Mouse (Mus musculus) midbrain, embryonic 15.5 days (tissue): ENCODE results near the gene Asap3. TPM values are rescaled to one million over a fixed set of nuclear protein-coding genes. Genes with fewer than 3 reads are reported as not detected.
A peak's percentile ranks its signal among the peaks of the same experiment; 100 is the strongest.

Experiments used
- ATAC-seq: fragments of 200-750 bp; cut with Nextera tagmentation; replicated peaks from 2 replicates; pipeline ENCODE4 v1.8.0; 2017; ENCODE audit warnings: moderate TSS enrichment
- H3K27ac ChIP-seq: fragments of 300-500 bp; sonication (generic); 2 replicates; pipeline ENCODE4 v1.5.1; 2015; ENCODE audit warnings: mild to moderate bottlenecking, inconsistent platforms
- H3K27me3 ChIP-seq: fragments of 300-500 bp; sonication (generic); replicated peaks from 2 replicates; pipeline ENCODE4 v1.6.1; 2015; ENCODE audit warnings: inconsistent platforms
- H3K36me3 ChIP-seq: fragments of 300-500 bp; sonication (generic); replicated peaks from 2 replicates; pipeline ENCODE4 v1.6.1; 2015; ENCODE audit warnings: inconsistent platforms
- H3K4me1 ChIP-seq: fragments of 300-500 bp; sonication (generic); 2 replicates; pipeline ENCODE4 v1.6.1; 2015; ENCODE audit warnings: inconsistent platforms
- H3K4me2 ChIP-seq: fragments of 300-500 bp; sonication (generic); 2 replicates; pipeline ENCODE4 v1.6.1; 2015; ENCODE audit warnings: inconsistent platforms, mild to moderate bottlenecking, moderate library complexity
- H3K4me3 ChIP-seq: fragments of 300-500 bp; sonication (generic); 2 replicates; pipeline ENCODE4 v1.5.1; 2015; ENCODE audit warnings: mild to moderate bottlenecking, inconsistent platforms
- H3K9ac ChIP-seq: fragments of 300-500 bp; sonication (generic); 2 replicates; pipeline ENCODE4 v1.6.1; 2015; ENCODE audit warnings: mild to moderate bottlenecking, inconsistent platforms
- H3K9me3 ChIP-seq: fragments of 300-500 bp; sonication (generic); 2 replicates; pipeline ENCODE4 v1.6.1; 2016; ENCODE audit warnings: inconsistent platforms
- WGBS: fragments of 180-500 bp; shearing (Covaris S2); methylation state at CpG from one replicate; pipeline ENCODE4 v1.1.7; 2015; ENCODE audit warnings: mixed read lengths; 5-methylcytosine and 5-hydroxymethylcytosine counted together
- polyA plus RNA-seq: library from polyadenylated mRNA; unstranded; fragments of >200 nt; fragmentation: Nextera tagmentation; extraction: Ambion mirVana; gene quantifications from 2 replicates; pipeline ENCODE4 v1.2.1, GENCODE M21; 2015

Asap3 gene
- polyA plus RNA-seq, 1 experiment from 2014 or later: 5.1 TPM

DNA sequence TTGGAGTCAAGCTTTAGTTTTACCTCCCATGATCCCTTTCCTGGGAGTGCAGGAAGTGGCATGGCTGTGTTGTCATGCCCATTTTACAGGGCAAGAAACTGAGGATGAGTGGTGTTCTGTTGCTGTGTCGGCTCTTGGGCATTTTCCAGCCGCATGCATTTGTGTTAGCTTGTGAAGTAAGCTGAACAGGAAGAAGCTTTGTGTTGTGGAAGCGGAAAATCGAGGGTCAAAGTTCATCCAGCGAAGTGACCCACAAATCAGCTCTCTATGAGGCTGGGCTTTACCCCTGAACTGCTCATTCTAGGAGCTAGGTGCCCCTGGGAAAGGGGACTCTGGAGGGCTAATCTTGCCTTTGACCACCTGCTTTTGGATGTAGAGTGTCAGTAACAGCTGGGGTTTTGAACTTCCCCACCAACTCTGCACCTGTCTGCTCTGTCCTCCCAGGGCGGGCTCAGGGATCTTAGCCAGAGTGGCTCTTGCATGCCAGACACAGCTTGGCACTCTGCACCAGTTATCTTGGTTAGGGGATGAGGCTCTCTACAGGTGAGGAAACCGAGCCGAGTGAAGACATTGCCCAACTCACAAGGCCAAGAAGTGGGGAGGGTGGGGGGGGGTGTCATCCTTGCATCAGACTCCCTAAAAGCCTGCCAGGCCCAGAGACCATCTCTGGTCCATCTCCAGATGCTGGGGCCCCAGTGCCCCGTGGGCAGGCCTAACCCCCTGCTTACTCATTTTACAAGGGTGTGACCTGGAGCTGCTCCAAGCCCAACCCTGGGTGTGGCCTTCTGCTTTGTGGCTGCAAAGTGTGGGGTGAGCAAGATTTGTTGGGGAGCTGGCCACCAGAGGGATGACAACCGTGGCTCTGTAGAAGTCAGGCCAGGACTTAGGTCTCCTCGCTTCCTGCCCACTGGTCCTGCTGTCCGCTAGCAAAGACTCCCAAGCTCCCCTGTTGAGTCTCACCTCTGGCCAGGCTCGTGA, 31.7 kb upstream of the Asap3 start:
- Histone ChIP-seq H3K9me3 (no peaks in the 10 kb centered on the region), H3K4me1 (peaks cover 20% of the 10 kb centered on the region), H3K4me2 (peak overlapping the region; percentile 94; the same call in 1 of the 2 replicates), H3K4me3 (no peak overlapping the region), H3K36me3 (no peaks in the 10 kb centered on the region), H3K27me3 (peaks cover 4% of the 10 kb centered on the region; the same call in 1 of the 2 replicates), H3K27ac (no peak overlapping the region), H3K9ac (no peak overlapping the region)
- ATAC-seq: no peak
- WGBS: 67% methylated on average over 13 of the region's 13 CpGs

DNA sequence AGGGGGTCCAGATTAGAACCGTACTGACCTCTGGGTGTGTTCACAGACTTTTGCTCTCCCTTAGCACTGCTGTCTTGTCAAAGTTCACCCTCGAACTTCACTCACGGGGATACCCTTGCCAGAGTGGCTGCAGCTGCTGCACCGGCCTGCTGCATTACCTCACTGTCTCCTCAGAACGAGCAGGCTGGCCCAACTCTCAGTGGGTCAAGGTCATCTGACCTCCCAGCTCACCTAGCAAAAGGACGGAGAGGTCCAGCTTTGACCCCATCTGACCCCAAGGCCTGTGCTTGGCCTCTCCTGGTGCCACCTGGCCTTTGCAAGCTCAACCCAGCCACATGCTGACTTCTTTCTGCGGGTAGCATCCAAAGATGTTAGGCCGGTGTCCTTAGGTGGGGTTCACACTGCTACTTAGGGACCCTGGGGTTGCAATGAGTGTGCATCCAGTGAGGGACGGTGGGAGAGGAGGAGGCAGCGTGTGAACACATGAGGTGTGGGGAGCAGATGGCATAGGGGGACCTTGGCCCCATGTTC, 30.1 kb upstream of the Asap3 start:
- Histone ChIP-seq H3K36me3 (no peaks in the 10 kb centered on the region), H3K27me3 (peaks cover 4% of the 10 kb centered on the region; the same call in 1 of the 2 replicates), H3K4me2 (no peak overlapping the region), H3K4me1 (peaks cover 32% of the 10 kb centered on the region), H3K27ac (no peak overlapping the region), H3K9me3 (no peaks in the 10 kb centered on the region), H3K9ac (no peak overlapping the region), H3K4me3 (no peak overlapping the region)
- no peak for ATAC-seq
- 72% methylated on average over 10 of the region's 10 CpGs for WGBS

DNA sequence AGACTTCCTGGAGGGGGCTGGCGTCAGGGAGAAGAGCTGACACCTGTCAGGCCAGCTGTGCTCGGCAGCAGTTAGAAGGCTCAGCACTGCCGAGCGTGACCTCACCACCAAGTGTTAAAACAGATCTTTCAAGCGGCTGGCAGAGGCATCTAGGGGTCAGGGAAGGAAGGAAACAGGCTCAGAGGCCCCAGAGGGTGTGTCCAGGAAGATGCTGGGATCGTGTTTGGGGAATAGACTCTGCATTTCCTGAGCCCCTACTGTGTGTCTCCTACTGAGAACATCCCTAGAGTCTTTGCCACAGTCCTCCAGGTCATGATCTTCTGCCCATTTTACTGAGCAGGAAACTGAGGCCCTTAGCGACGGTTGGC, 28.9 kb upstream of the Asap3 start:
- WGBS: 48% methylated on average over 8 of the region's 8 CpGs
- no peak overlapping the region for H3K27ac ChIP-seq
- no peak overlapping the region for H3K9ac ChIP-seq
- H3K27me3 ChIP-seq: peaks cover 4% of the 10 kb centered on the region; the same call in 1 of the 2 replicates
- H3K4me2 ChIP-seq: no peak overlapping the region
- peaks cover 29% of the 10 kb centered on the region for H3K4me1 ChIP-seq
- no peak overlapping the region for H3K4me3 ChIP-seq
- H3K36me3 ChIP-seq: no peaks in the 10 kb centered on the region
- no peaks in the 10 kb centered on the region for H3K9me3 ChIP-seq
- no peak for ATAC-seq

DNA sequence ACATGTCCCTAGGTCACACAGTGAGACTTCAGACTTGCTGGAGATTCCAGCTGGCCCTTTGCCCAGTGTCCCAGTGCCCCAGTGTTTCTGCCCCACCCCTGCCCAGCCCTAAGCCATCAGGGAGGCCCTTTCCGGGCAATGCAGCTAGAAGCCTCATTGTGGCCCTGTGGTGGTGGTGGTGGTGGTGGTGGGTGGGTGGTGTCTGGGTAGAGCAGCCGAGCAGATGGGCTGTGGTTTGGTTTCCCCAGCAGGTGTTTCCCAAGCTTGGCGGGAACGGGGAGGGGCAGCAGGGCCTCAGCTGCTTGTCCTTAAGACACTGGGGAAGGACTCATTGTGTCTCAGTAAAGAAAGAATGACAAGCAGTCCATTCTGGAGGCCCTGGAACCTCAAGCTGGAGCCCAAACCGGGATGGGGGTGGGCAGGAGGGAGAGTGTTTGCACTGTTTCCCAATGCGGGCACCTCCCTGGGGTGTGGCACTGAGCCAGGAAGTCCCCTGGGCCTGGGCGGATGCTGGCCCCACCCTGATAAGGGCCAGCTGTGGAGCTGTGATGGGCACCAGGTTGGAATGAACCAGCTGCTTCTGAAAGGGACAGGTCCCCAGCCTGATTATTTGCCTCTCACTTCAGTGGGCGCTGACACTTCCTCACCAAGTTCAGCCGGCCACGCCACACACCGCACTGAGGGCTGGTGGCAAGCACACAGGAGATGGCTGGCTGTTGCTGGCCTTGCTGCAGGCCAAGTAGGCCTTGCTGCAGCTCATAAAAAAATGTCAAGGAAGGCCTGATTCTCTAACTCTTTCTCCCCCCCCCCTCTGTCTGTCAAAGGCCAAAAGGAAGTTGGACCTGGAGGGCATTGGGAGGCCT, 28.3 kb upstream of the Asap3 start:
- Histone ChIP-seq H3K27me3 (peaks cover under 1% of the 10 kb centered on the region; the same call in 1 of the 2 replicates), H3K27ac (no peak overlapping the region), H3K9ac (no peak overlapping the region), H3K9me3 (no peaks in the 10 kb centered on the region), H3K4me2 (no peak overlapping the region), H3K4me3 (no peak overlapping the region), H3K36me3 (no peaks in the 10 kb centered on the region), H3K4me1 (peaks cover 23% of the 10 kb centered on the region)
- 41% methylated on average over 11 of the region's 11 CpGs for WGBS
- no peak for ATAC-seq

DNA sequence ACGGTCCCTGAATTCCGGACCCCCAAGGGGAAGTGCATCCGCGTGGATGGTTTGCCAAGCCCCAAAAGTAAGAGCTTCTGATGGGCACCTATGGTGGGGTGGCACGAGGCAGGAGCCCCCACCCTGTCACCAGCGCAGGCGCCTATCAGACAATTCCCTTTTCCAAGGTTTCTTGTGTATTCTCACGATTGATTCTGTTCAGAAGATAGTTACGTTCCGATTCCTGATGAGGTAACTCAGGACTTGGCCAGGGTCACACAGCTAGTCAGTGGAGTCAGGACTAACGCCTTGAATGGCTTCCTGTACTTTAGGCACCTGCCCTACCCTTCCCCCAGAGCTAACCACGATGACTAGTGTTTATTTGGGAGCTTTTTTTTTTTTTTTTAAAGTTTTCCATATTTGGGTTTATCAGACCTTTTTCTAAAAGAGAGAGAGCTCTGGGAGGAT, 27.7 kb upstream of the Asap3 start:
- Histone ChIP-seq H3K36me3 (no peaks in the 10 kb centered on the region), H3K9ac (no peak overlapping the region), H3K9me3 (no peaks in the 10 kb centered on the region), H3K27ac (no peak overlapping the region), H3K4me2 (no peak overlapping the region), H3K4me1 (peaks cover 17% of the 10 kb centered on the region), H3K4me3 (no peak overlapping the region), H3K27me3 (no peaks in the 10 kb centered on the region)
- no peak for ATAC-seq
- WGBS: 90% methylated on average over 12 of the region's 12 CpGs

DNA sequence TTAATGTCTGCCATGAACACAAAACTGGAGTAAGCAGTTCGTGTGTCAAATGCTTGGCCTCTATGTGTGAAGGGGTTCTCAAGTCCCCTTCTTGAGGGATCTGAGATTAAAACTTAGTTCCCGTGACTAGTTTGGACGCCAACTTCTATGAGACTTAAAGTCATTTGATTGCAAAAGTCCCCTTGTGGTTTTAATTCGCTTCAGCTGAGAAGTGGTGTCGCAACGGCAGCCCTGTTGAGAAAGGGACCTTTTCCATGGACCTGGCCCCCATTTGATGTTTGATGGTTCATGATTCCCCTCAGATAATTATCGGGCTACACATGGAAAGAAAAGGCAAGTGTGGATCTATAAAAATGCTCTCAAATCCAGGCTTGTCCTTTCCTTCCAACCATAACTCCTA, 26.7 kb upstream of the Asap3 start:
- no peak overlapping the region for H3K4me3 ChIP-seq
- H3K36me3 ChIP-seq: no peaks in the 10 kb centered on the region
- no peaks in the 10 kb centered on the region for H3K9me3 ChIP-seq
- peaks cover 16% of the 10 kb centered on the region for H3K4me1 ChIP-seq
- H3K27ac ChIP-seq: no peak overlapping the region
- 89% methylated on average over 7 of the region's 7 CpGs for WGBS
- no peaks in the 10 kb centered on the region for H3K27me3 ChIP-seq
- no peak for ATAC-seq
- no peak overlapping the region for H3K9ac ChIP-seq
- H3K4me2 ChIP-seq: no peak overlapping the region

DNA sequence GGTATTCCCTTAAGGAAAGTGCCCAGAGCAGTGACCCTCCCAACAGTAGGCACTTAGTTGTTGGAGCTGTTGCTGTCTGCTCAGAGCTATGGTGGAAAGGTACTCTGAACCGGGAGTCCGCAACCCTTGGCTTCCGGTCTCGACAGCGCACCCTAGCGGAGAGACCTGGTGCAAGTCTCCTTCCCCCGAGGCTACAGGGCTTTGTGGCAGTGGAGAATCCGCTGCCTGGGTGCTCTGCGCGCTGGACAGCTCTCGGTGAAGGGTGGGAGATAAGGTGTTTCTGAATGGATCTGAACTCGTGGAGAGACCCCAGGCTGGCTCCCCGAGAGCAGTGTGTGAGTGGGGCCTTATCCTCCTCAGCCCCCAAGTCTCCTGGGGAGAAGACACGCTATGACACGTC, 26.2 kb upstream of the Asap3 start:
- ATAC-seq: peak; percentile 56; the same call in 1 of the 2 replicates
- H3K36me3 ChIP-seq: no peaks in the 10 kb centered on the region

DNA sequence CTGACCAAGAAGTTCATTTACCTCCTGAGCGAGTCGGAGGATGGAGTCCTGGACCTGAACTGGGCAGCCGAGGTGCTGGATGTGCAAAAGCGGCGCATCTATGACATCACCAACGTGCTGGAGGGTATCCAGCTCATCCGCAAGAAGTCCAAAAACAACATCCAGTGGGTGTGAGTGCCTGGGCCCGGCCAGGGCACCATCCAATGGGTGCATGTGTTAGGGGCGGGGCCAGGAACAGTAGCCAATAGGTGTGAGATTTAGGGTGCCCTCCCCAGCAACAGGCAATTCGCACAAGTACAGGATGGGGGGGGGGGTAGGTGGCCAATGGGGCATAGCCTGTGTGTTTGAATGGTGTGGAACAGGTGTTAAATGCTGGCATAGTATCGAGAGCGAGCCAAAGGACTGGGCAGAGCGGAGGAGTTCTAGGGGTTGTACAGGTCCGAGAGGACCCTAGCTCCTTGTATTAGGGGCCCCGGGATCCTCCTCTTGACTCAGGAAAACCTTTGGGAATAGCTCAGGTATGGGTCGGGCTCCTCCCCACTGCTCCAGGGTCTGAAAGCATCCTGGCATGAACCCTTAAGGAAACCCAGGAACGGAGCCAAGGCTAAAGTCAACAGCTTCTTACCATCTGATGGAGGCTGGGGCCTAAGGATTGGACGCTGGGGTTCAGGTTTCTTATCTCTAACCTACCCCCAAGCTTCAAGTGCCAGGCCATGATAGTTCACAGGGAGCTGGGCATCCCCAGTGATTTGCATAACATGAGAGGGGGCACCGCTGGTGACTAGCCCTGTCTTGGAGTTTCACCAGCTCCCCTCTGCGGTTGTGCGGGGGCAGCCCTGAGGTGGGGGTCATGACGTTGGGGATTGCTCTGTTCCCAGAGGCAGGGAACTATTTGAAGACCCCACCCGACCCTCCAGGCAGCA, 25.5 kb upstream of the Asap3 start:
- Histone ChIP-seq H3K9ac (no peak overlapping the region), H3K27ac (no peak overlapping the region), H3K27me3 (no peaks in the 10 kb centered on the region), H3K4me3 (peak overlapping the region; percentile 28), H3K9me3 (no peaks in the 10 kb centered on the region), H3K4me1 (peaks cover 16% of the 10 kb centered on the region), H3K4me2 (peak overlapping the region; percentile 52), H3K36me3 (no peaks in the 10 kb centered on the region)
- WGBS: 24% methylated on average over 23 of the region's 23 CpGs
- peak; percentile 69; the same call in 1 of the 2 replicates for ATAC-seq

More for the DNA sequence above, 26.2 kb upstream of the Asap3 start:
- no peak overlapping the region for H3K9ac ChIP-seq
- peak overlapping the region; percentile 52 for H3K4me2 ChIP-seq
- H3K4me3 ChIP-seq: peak overlapping the region; percentile 28
- H3K4me1 ChIP-seq: peaks cover 16% of the 10 kb centered on the region
- WGBS: 8% methylated on average over 15 of the region's 15 CpGs
- no peaks in the 10 kb centered on the region for H3K27me3 ChIP-seq
- no peaks in the 10 kb centered on the region for H3K9me3 ChIP-seq
- no peak overlapping the region for H3K27ac ChIP-seq

DNA sequence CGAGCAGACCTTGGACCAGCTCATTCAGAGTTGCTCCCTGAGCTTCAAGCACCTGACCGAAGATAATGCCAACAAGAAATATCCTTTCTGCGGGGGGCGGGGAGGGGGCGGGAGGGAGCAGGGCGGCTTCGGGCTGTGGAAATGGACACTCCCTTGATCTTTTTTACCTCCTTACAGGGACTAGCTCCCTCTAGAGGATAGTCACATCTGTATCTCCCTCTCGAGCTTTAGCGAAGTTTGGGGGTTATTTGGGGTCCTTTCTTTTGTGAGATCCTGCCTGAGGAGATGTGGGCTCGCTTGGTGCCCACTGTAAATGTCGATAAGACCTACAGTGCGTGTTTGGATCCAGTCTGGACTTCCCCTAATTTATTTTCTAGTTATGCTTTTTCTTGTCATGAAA, 24.8 kb upstream of the Asap3 start:
- H3K36me3 ChIP-seq: no peaks in the 10 kb centered on the region
- H3K4me2 ChIP-seq: peak overlapping the region; percentile 52; the same call in 1 of the 2 replicates
- 35% methylated on average over 11 of the region's 12 CpGs for WGBS
- no peaks in the 10 kb centered on the region for H3K9me3 ChIP-seq
- no peak overlapping the region for H3K4me3 ChIP-seq
- no peaks in the 10 kb centered on the region for H3K27me3 ChIP-seq
- no peak for ATAC-seq
- H3K27ac ChIP-seq: no peak overlapping the region
- no peak overlapping the region for H3K9ac ChIP-seq
- H3K4me1 ChIP-seq: peaks cover 16% of the 10 kb centered on the region

DNA sequence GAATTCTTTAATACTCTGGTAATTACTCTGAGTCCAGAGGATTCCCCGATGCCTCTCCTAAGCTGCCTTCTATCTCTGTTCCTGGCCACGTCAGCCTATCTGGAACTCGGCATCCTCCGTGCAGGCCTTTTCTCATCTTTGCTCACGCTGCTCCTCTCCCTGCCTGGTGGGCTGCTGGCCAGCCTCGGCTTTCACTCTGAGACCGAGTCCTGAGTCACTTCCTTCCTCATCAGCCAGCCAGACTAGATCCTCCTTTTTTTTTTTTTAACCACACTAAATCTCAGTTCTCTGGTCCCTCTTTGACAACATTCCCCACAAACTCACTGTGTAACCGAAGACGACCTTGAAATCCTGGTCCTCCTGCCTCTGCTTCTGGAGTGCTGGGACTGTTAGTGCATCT, 20.8 kb upstream of the Asap3 start:
- no peak overlapping the region for H3K27ac ChIP-seq
- H3K9me3 ChIP-seq: no peaks in the 10 kb centered on the region
- WGBS: 78% methylated on average over 9 of the region's 9 CpGs
- no peak overlapping the region for H3K9ac ChIP-seq
- ATAC-seq: no peak
- H3K4me1 ChIP-seq: peaks cover 8% of the 10 kb centered on the region
- no peaks in the 10 kb centered on the region for H3K36me3 ChIP-seq
- no peak overlapping the region for H3K4me2 ChIP-seq
- H3K27me3 ChIP-seq: no peaks in the 10 kb centered on the region
- H3K4me3 ChIP-seq: no peak overlapping the region

DNA sequence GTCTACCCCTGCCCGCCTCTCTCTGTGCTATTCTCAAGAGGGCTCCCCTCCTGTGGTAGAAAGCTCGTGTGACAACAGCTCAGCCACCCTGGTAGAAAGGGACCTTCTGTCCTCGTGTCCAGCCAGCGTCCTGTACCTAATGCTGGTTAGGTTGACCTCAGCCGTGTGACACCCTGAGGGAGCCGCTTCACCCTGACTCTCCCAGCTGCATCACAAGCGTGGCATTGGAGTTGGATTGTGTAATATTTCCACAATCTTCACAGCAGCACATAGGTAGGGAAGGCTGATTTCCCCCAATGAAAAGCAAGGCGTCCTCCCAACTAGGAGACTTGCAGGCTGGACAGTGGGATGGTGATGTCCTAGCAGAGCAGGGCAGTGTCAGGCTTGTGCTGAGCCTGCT, 19.9 kb upstream of the Asap3 start:
- Histone ChIP-seq H3K4me1 (no peaks in the 10 kb centered on the region), H3K4me2 (no peak overlapping the region), H3K9ac (no peak overlapping the region), H3K9me3 (no peaks in the 10 kb centered on the region), H3K27me3 (no peaks in the 10 kb centered on the region), H3K27ac (no peak overlapping the region), H3K4me3 (no peak overlapping the region), H3K36me3 (no peaks in the 10 kb centered on the region)
- ATAC-seq: no peak
- 89% methylated on average over 8 of the region's 8 CpGs for WGBS
